Mouse (Mus musculus) liver, adult (tissue): ENCODE results near the gene Ndc1.

Experiments
- GATA4 ChIP-seq: IDR thresholded peaks from 2 replicates; pipeline ENCODE4 v1.6.1; 2014; ENCODE audit warnings: mild to moderate bottlenecking, low read length; ENCODE audit not compliant: insufficient replicate concordance

Gene Ndc1

DNA sequence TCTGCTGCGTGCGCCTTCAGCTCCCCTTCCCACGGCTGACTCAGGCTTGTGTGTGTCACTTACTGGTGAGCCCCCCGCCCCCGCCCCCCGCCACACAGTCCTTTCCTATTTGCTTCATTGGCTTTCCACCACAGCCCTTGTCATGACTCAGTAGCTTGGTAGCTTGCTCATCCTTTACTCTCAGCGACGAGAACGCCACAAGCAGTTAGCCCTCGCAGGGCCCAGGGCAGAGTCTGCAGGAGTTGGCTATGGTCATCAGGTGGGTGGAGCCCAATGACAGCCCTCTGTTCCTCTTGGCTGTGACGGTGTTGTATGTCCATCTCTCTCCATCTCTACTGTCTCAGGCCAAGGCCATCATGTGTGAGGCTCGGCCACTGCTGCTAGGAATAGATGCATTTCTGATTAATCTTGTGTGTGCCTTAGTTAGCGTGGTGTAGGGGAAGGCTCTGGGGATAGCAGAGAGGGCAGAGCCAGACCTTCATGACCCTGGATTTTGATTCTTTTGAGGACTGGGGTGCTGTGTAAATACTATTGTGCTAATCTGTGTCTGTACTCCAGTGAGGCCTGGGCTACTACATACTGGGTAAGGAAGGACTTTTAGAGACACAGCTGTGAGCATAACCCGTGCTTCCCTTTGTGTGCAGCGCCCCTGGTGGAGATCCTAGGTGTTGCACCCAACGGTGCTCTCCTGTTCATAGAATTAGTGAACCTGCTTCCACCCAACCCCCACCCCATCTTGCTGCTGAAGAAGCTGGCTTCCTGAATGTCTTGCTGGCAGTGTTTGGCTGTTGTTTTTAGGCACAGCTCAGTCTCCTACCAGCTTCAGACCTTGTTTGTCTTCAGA lies 85.8 kb downstream of the Ndc1 start:
- TF ChIP-seq GATA4: no peak

DNA sequence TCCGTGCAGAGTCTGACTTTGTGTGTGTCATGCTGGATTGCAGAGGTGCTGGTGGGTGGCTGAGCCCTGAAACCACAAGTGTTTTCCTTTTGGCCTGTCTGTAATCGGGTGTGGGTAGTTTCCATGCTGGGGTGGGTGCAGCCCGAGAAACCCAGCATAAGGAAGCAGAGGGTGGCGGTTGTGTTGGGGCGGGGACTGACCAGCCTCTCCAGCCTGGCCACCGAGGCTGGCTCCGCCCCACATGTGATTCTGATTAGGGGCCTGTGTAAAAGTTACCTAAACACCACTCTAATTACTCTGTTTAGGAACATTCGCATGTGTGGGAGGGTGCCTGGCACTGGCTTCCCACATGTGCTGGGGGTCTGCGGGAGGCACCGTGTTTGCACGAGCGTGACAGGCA lies 90.0 kb downstream of the Ndc1 start:
- no peak for TF ChIP-seq GATA4

DNA sequence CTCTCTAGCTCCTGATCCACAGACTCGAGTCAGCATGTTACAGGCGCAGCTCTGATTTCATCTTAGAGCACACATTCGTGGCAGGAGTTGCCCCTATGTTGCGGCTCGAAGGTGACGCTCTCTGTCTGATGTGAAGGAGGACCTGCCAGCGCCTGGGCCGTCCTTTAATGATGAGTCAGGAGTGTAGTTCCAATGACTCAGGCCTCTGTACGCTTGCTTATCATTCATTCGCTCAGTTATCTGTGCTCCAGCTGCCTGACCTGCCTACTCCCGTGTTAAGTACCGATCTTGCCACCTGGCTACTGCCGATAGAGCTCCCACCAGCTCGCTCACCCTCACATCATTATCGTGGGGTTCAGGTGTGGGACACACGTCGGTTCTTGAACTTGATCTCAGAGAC lies 91.3 kb downstream of the Ndc1 start:
- no peak for TF ChIP-seq GATA4

DNA sequence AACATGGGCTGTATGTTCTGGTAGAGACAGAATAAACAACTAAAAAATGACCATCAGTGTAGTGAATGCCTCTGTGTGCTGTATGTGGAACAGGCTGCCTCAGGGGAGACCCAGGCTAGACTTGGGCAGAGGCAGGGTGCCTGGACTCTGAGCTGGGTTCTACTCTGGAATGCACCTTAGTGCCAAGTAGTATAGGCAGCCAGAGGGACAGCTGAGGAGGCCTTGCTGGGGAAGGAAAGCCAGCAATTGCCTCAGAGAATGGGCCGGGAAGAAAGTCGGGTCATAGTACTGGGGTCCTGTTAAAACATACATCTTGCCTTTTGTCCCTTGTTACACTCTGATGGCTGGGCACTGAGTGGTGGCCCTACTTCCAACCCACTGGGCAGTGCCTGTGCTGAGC lies 91.9 kb downstream of the Ndc1 start:
- TF ChIP-seq GATA4: no peak

DNA sequence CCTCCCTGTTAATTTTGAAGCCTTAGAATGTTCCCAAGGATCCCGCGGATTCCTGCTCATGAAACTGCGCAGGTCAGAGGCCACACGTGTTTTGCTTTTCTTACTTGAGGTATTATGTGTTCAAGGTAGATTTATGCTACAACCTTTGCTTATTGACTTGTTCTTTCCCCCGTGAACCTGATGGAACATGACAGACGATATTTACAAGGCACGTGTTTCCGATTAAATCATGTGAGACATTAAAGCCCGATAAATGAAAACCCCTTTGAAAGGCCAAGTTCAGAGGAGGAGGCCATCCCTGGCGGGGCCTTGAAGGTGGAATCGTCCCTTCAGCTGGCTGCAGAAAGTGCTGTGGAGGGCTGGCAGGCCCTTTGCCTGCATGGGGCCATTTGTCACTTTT lies 92.9 kb downstream of the Ndc1 start:
- no peak for TF ChIP-seq GATA4
